Mouse (Mus musculus) intestine, postnatal 0 days (tissue): ENCODE results near the gene Pygo2. TPM values are rescaled to one million over a fixed set of nuclear protein-coding genes. Genes with fewer than 3 reads are reported as not detected.
A peak's percentile ranks its signal among the peaks of the same experiment; 100 is the strongest.

Experiments
- ATAC-seq: fragments of 200-750 bp; cut with Nextera tagmentation; 2 replicates; pipeline ENCODE4 v1.8.0; 2017; ENCODE audit warnings: mild to moderate bottlenecking, moderate TSS enrichment, moderate library complexity
- H3K27ac ChIP-seq: fragments of 300-500 bp; sonication (generic); 2 replicates; pipeline ENCODE4 v1.5.1; 2014; ENCODE audit warnings: mild to moderate bottlenecking, low read depth, low read length, moderate library complexity
- H3K27me3 ChIP-seq: fragments of 300-500 bp; sonication (generic); replicated peaks from 2 replicates; pipeline ENCODE4 v1.6.1; 2014; ENCODE audit warnings: low read length, mixed read lengths; ENCODE audit not compliant: control insufficient read depth, insufficient read depth
- H3K36me3 ChIP-seq: fragments of 300-500 bp; sonication (generic); 2 replicates; pipeline ENCODE4 v1.6.1; 2014; ENCODE audit warnings: mild to moderate bottlenecking, moderate library complexity; ENCODE audit not compliant: control insufficient read depth, insufficient read depth
- H3K4me1 ChIP-seq: fragments of 300-500 bp; sonication (generic); replicated peaks from 2 replicates; pipeline ENCODE4 v1.6.1; 2014; ENCODE audit warnings: antibody characterized with exemption, low read length, mixed read lengths; ENCODE audit not compliant: control insufficient read depth, insufficient read depth
- H3K4me2 ChIP-seq: fragments of 300-500 bp; sonication (generic); replicated peaks from 2 replicates; pipeline ENCODE4 v1.6.1; 2014; ENCODE audit warnings: low read depth, mild to moderate bottlenecking, moderate library complexity
- H3K4me3 ChIP-seq: fragments of 300-500 bp; sonication (generic); 2 replicates; pipeline ENCODE4 v1.5.1; 2014; ENCODE audit warnings: low read depth, low read length
- H3K9ac ChIP-seq: fragments of 300-500 bp; sonication (generic); 2 replicates; pipeline ENCODE4 v1.6.1; 2014; ENCODE audit warnings: mild to moderate bottlenecking, low read depth, low read length
- H3K9me3 ChIP-seq: fragments of 300-500 bp; sonication (generic); 2 replicates; pipeline ENCODE4 v1.6.1; 2016; ENCODE audit warnings: mixed run types; ENCODE audit not compliant: control insufficient read depth
- CTCF ChIP-seq: sonication (generic); IDR thresholded peaks from 2 replicates; pipeline ENCODE4 v1.5.1; 2016; ENCODE audit warnings: low read depth, mild to moderate bottlenecking, control low read depth, antibody characterized with exemption, moderate library complexity
- WGBS: fragments of 180-500 bp; shearing (Covaris S2); extraction: QIAGEN DNeasy Blood & Tissue Kit; methylation state at CpG from one replicate; pipeline ENCODE4 v1.1.7; 2014; 5-methylcytosine and 5-hydroxymethylcytosine counted together
- polyA plus RNA-seq: library from polyadenylated mRNA; unstranded; fragments of >200 nt; fragmentation: Nextera tagmentation; extraction: Ambion mirVana; gene quantifications from 2 replicates; pipeline ENCODE4 v1.2.1, GENCODE M21; 2015

Gene Pygo2
- polyA plus RNA-seq, 1 experiment from 2014 or later, result 17.1 TPM

- Histone ChIP-seq H3K9ac (no peak overlapping the region), H3K4me1 (0 out of 2 replicates have a peak, but pooled peaks cover 2% of the 10 kb centered on the region), H3K4me3 (no peak overlapping the region), H3K4me2 (no peak overlapping the region), H3K27me3 (no peaks in the 10 kb centered on the region; the same call in 1 of the 2 replicates), H3K9me3 (no peaks in the 10 kb centered on the region), H3K27ac (no peak overlapping the region), H3K36me3 (no peaks in the 10 kb centered on the region)
- ATAC-seq, result 0 out of 2 replicates have a peak, but pooled peaks have one; percentile 9
- 50% methylated on average over 5 of the region's 5 CpGs for WGBS
- no peak for TF ChIP-seq CTCF
Measured at GRCm38 (mm10) chr3:89482249-89482648, 52.2 kb downstream of the Pygo2 start.

Other genes with a start within 250 kb of the Pygo2 start
- 4.9 and 5.9 TPM in 2 replicates for gene Fam189b, start 247.1 kb upstream of the Pygo2 start, polyA plus RNA-seq
- 140 TPM in 2 replicates for gene Gba, start 227.3 kb upstream of the Pygo2 start, polyA plus RNA-seq
- gene Thbs3, start 215.0 kb upstream of the Pygo2 start, polyA plus RNA-seq, result 15.2 and 17.2 TPM in 2 replicates
- 140 and 145 TPM in 2 replicates for gene Mtx1, start 203.1 kb upstream of the Pygo2 start, polyA plus RNA-seq
- 3.5 and 6.7 TPM in 2 replicates for gene Muc1, start 201.2 kb upstream of the Pygo2 start, polyA plus RNA-seq
- 273 and 281 TPM in 2 replicates for gene Krtcap2, start 184.2 kb upstream of the Pygo2 start, polyA plus RNA-seq
- gene Trim46, start 183.9 kb upstream of the Pygo2 start, polyA plus RNA-seq, result 1.2 and 1.3 TPM in 2 replicates
- 120 and 128 TPM in 2 replicates for gene Dpm3, start 170.9 kb upstream of the Pygo2 start, polyA plus RNA-seq
- 57.4 and 61.8 TPM in 2 replicates for gene Slc50a1, start 159.6 kb upstream of the Pygo2 start, polyA plus RNA-seq
- gene Efna1, start 149.1 kb upstream of the Pygo2 start, polyA plus RNA-seq, result 50.7 and 69.8 TPM in 2 replicates
- gene Efna3, start 107.2 kb upstream of the Pygo2 start, polyA plus RNA-seq, result 1.4 and 1.6 TPM in 2 replicates
- gene Efna4, start 92.2 kb upstream of the Pygo2 start, polyA plus RNA-seq, result 5.1 and 5.3 TPM in 2 replicates
- gene Adam15, start 80.2 kb upstream of the Pygo2 start, polyA plus RNA-seq, result 33.9 and 37.0 TPM in 2 replicates
- 10.0 and 11.5 TPM in 2 replicates for gene Dcst2, start 68.2 kb upstream of the Pygo2 start, polyA plus RNA-seq
- 23.5 and 26.7 TPM in 2 replicates for gene Dcst1, start 65.0 kb upstream of the Pygo2 start, polyA plus RNA-seq
- gene Zbtb7b, start 35.4 kb upstream of the Pygo2 start, polyA plus RNA-seq, result 14.3 and 20.8 TPM in 2 replicates
- not detected in 2 replicates for gene Lenep, start 27.4 kb upstream of the Pygo2 start, polyA plus RNA-seq
- 29.2 and 32.1 TPM in 2 replicates for gene Flad1, start 18.3 kb upstream of the Pygo2 start, polyA plus RNA-seq
- 106 and 118 TPM in 2 replicates for gene Cks1b, start 11.8 kb upstream of the Pygo2 start, polyA plus RNA-seq
- 43.4 and 48.6 TPM in 2 replicates for gene Shc1, start 11.8 kb upstream of the Pygo2 start, polyA plus RNA-seq
- gene Pbxip1, start 6.5 kb downstream of the Pygo2 start, polyA plus RNA-seq, result 52.2 and 55.8 TPM in 2 replicates
- 27.7 and 28.4 TPM in 2 replicates for gene Pmvk, start 24.3 kb downstream of the Pygo2 start, polyA plus RNA-seq
- 4.6 TPM in 2 replicates for gene Kcnn3, start 90.0 kb downstream of the Pygo2 start, polyA plus RNA-seq